Mouse (Mus musculus): ENCODE measurements around the gene Atp5f1.
A peak's percentile ranks its signal among the peaks of the same experiment; 100 is the strongest.

- TF ChIP-seq CTCF (IDR thresholded peaks at IDR 0.05; ENCODE audit: low read depth) (peak; percentile 97), EP300 (IDR thresholded peaks at IDR 0.05; ENCODE audit: low read depth) (no peak)
Observed at GRCm38 (mm10) chr3:105899394-105900147, 60.3 kb downstream of the Atp5f1 start.

All from liver, postnatal 0 days (tissue).